14 mouse cellular contexts compared by ENCODE assay signal in genomic region chr12:110541001-110541400, GRCm38 (mm10).
"Had no signal": no experiment of that assay in that cellular context is flagged by ENCODE, and none has a peak within 500 bp of the region (broad histone marks: within the 10 kb centered on the region; RNA-seq: fewer than 3 reads in every experiment).

No protein-coding gene starts in this region.

- ATAC-seq: lung, postnatal 0 days; midbrain, embryonic 16.5 days had no signal

- DNase-seq: left cerebral cortex, postnatal 4 days; lung, adult 18-20 months; lung, postnatal 4 days; retina, postnatal 1 day; right cerebral cortex, postnatal 4 days; spleen, adult 18-20 months; thymus, postnatal 36 days had no signal

- H3K27me3 ChIP-seq: limb, embryonic 13.5 days; neural tube, embryonic 13.5 days had no signal

- H3K4me3 ChIP-seq: limb, embryonic 13.5 days; midbrain, embryonic 10.5 days; neural tube, embryonic 13.5 days had no signal

- H3K9me3 ChIP-seq: limb, embryonic 13.5 days; midbrain, embryonic 10.5 days; neural tube, embryonic 13.5 days had no signal

- H3K27ac ChIP-seq: kidney, postnatal 0 days; limb, embryonic 13.5 days; liver, embryonic 14.5 days; neural tube, embryonic 13.5 days had no signal
